ENCODE assay signal across 9 mouse cellular contexts in the genomic region with DNA sequence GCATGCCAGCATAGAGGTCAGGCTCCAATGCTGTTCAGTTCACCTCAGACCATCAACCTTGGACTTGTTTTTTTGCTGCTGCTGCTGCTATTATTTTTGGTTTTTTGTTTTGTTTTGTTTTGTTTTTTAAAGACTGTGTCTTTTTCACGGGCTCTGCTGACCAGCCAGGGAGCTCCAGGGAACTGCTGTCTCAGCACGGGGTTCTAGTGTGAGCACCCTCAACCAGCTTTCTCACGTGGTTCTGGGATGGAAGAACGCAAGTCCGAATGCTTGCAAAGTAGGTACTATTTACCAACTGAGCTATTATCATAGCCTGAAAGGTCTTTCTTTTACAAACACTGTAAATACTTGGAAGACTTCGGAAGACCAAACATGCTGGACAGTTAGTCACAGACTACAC.
A peak's percentile ranks its signal among the peaks of the same experiment; 100 is the strongest.
DNase-seq lines count a peak whose midpoint lies in the region; ATAC-seq and TF ChIP-seq lines count a peak whose summit lies in the region.
"Had no signal": no experiment of that assay in that cellular context is flagged by ENCODE, and none has a peak within 500 bp of the region (broad histone marks: within the 10 kb centered on the region; RNA-seq: fewer than 3 reads in every experiment).

No protein-coding gene starts in this region.

- peak; percentile 65 for DNase-seq in liver, adult 2 months (ENCODE audit: extremely low read depth, low read depth, low spot score)
- DNase-seq in liver: no peak
- no peak for DNase-seq in limb, embryonic 10.5 days (ENCODE audit: low spot score)
- no peak for DNase-seq in urinary bladder, postnatal 10 days (ENCODE audit: low spot score)
- DNase-seq in urinary bladder, postnatal 25 days (ENCODE audit: low spot score): no peak
- no peak for DNase-seq in gastrocnemius, postnatal 25 days

- peaks cover 57% of the 10 kb centered on the region for H3K4me1 ChIP-seq in liver, adult 2 months (ENCODE audit: control insufficient read depth, insufficient read depth, low read length)
- H3K4me1 ChIP-seq in forebrain, embryonic 16.5 days (replicated peaks; ENCODE audit: control insufficient read depth, insufficient read depth, low read length): peaks cover 79% of the 10 kb centered on the region
- H3K4me1 ChIP-seq in limb, embryonic 10.5 days: peaks cover 79% of the 10 kb centered on the region
- peaks cover 65% of the 10 kb centered on the region for H3K4me1 ChIP-seq in neural tube, embryonic 14.5 days (ENCODE audit: control insufficient read depth, insufficient read depth, low read length)

- 29% methylated on average over 6 of the region's 6 CpGs for WGBS in liver, adult 2 months
- WGBS in forebrain, embryonic 16.5 days: 54% methylated on average over 6 of the region's 6 CpGs
- WGBS in limb, embryonic 10.5 days: 85% methylated on average over 6 of the region's 6 CpGs
- WGBS in neural tube, embryonic 14.5 days: 69% methylated on average over 6 of the region's 6 CpGs

- H3K27me3 ChIP-seq in liver, adult 2 months (ENCODE audit: control insufficient read depth, insufficient read depth, low read length): no peaks in the 10 kb centered on the region
- H3K27me3 ChIP-seq in forebrain, embryonic 16.5 days (replicated peaks; ENCODE audit: control insufficient read depth, insufficient read depth, low read length): no peaks in the 10 kb centered on the region
- no peaks in the 10 kb centered on the region for H3K27me3 ChIP-seq in limb, embryonic 10.5 days (ENCODE audit: low read depth, poor library complexity, severe bottlenecking)
- no peaks in the 10 kb centered on the region for H3K27me3 ChIP-seq in neural tube, embryonic 14.5 days (ENCODE audit: control insufficient read depth, insufficient read depth, low read length)

- peak overlapping the region; percentile 20; the same call in 1 of the 2 replicates for H3K9ac ChIP-seq in liver, adult 2 months (ENCODE audit: low read depth, low read length)
- H3K9ac ChIP-seq in forebrain, embryonic 16.5 days (replicated peaks; ENCODE audit: low read depth, low read length): peak overlapping the region; percentile 20; the same call in 1 of the 2 replicates
- H3K9ac ChIP-seq in neural tube, embryonic 14.5 days (replicated peaks; ENCODE audit: low read depth, low read length): no peak overlapping the region

- no peaks in the 10 kb centered on the region for H3K36me3 ChIP-seq in liver, adult 2 months (ENCODE audit: control insufficient read depth, insufficient read depth, low read length)
- no peaks in the 10 kb centered on the region for H3K36me3 ChIP-seq in forebrain, embryonic 16.5 days (ENCODE audit: control insufficient read depth, insufficient read depth)
- H3K36me3 ChIP-seq in limb, embryonic 10.5 days: peaks cover 20% of the 10 kb centered on the region
- H3K36me3 ChIP-seq in neural tube, embryonic 14.5 days (ENCODE audit: control insufficient read depth, insufficient read depth, low read length): no peaks in the 10 kb centered on the region

- H3K27ac ChIP-seq in liver, adult 2 months (replicated peaks; ENCODE audit: insufficient read depth, low read depth, low read length): peak overlapping the region; percentile 90
- H3K27ac ChIP-seq in forebrain, embryonic 16.5 days (ENCODE audit: low read length): peak overlapping the region; percentile 97
- H3K27ac ChIP-seq in limb, embryonic 10.5 days: peak overlapping the region; percentile 94
- peak overlapping the region; percentile 90 for H3K27ac ChIP-seq in neural tube, embryonic 14.5 days (ENCODE audit: low read depth, low read length)

- TF ChIP-seq CTCF in liver, adult 2 months (IDR thresholded peaks at IDR 0.05; ENCODE audit: low read depth, low read length): no peak

- no peak overlapping the region for H3K4me2 ChIP-seq in forebrain, embryonic 16.5 days (ENCODE audit: low read length)
- no peak overlapping the region for H3K4me2 ChIP-seq in neural tube, embryonic 14.5 days (ENCODE audit: low read depth, low read length)

- no peak for TF ChIP-seq POLR2A in liver, adult 2 months (IDR thresholded peaks at IDR 0.05; ENCODE audit: extremely low read depth, insufficient read depth, low read length)

- no peak for ATAC-seq in forebrain, embryonic 16.5 days
- no peak for ATAC-seq in neural tube, embryonic 14.5 days (ENCODE audit: low read depth)

- no peak overlapping the region for H3K4me3 ChIP-seq in liver, adult 2 months (ENCODE audit: insufficient read depth, low read depth, low read length)
- H3K4me3 ChIP-seq in forebrain, embryonic 16.5 days (replicated peaks; ENCODE audit: low read length): no peak overlapping the region
- no peak overlapping the region for H3K4me3 ChIP-seq in limb, embryonic 10.5 days
- H3K4me3 ChIP-seq in neural tube, embryonic 14.5 days (ENCODE audit: low read depth, low read length): no peak overlapping the region

- H3K79me2 ChIP-seq in liver, adult 2 months (ENCODE audit: control insufficient read depth, insufficient read depth, low read length): peaks cover 49% of the 10 kb centered on the region; the same call in 1 of the 2 replicates

- H3K9me3 ChIP-seq in forebrain, embryonic 16.5 days (ENCODE audit: control insufficient read depth, low read length): no peaks in the 10 kb centered on the region
- H3K9me3 ChIP-seq in limb, embryonic 10.5 days (replicated peaks): no peaks in the 10 kb centered on the region
- H3K9me3 ChIP-seq in neural tube, embryonic 14.5 days (ENCODE audit: control insufficient read depth, low read length): no peaks in the 10 kb centered on the region
- H3K9me3 ChIP-seq: G1E had no signal
